Mouse (Mus musculus): ENCODE data around the gene Abcc4.
A peak's percentile ranks its signal among the peaks of the same experiment; 100 is the strongest.

Gene Abcc4

DNA sequence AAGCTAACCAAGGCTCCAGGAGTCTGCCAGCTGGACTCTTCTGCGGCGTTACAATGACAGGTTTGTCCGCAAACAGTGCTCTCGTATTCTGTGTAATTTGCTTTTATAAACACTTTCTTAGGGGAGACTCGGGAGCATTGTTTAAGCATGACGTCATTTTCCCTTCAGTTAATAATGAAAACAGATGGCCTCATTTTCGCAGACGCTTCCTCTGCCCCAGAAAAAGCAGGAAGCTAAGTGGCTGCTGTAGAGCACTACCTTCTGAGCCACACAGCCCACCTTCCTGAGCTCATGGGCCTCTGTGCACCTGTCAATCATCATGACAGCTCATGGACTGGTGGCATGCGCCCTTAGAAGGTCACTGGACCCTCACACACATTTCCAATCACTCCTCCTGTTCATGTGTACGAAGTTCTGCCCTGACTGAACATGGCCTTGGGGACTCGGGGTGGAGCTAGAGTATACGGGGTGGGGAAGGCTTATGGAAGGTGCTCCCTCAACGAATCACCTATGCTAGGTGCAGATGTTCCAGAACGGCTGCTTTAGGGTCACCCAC lies 199.3 kb downstream of the Abcc4 start:
- DNase-seq (ENCODE audit: low spot score) = peak; percentile 48

DNA sequence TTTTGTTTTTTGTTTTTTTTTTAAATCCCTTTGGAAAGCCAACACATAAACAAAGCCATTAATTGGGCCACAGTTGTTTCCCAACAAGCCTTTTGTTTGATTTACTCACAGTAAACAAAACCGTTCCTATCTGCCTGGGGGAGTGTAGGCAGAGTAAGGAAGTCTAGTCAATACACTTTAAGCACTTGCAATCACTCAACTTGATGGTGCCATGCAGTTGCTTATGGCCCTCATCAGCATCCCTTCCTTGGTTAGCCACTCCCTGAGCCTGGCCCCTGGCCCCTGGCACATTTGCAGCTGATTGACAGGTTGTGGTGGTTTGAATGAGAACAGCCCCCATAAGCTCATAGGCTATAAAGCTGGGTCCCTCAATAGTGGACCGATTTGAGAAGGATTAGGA lies 209.3 kb downstream of the Abcc4 start:
- DNase-seq (ENCODE audit: low spot score) = no peak

DNA sequence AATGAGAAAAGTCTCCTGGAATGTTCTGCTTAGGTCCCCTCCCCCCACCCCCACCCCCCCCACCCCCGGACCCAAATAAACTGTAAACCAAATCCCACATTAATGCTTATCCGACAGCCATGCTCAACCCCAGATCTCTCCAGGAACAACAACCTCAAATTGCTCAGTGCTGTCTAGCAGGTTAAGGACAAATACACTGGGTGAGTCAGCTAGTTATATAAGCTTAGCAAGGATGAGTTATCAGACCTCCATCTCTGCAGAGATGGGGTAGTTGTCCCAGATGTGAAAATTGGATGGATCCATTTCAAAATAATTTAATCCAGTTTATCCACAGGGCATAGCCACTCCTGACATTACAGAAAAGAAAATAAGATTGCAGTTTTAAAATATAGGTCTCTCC lies 210.6 kb downstream of the Abcc4 start:
- DNase-seq (ENCODE audit: low spot score) = no peak

DNA sequence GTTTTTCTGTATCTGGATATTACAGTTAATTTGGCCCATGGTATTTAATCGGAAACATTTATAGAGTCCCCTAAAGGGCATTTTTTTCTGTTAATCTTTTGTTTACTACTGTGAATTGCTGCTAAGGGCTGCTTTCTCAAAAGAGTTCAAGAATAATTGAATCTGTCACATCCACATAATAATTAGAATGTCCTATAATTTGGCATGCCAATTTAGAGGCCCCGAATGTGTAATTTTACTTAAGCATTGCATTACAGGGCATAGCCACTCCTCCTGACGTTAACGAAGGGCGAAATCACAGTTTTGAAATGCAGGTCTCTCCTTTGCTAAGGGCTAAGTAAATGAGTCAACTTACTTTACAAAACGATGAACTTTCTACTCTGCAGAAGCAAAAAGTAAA lies 214.3 kb downstream of the Abcc4 start:
- DNase-seq (ENCODE audit: low spot score) = no peak

DNA sequence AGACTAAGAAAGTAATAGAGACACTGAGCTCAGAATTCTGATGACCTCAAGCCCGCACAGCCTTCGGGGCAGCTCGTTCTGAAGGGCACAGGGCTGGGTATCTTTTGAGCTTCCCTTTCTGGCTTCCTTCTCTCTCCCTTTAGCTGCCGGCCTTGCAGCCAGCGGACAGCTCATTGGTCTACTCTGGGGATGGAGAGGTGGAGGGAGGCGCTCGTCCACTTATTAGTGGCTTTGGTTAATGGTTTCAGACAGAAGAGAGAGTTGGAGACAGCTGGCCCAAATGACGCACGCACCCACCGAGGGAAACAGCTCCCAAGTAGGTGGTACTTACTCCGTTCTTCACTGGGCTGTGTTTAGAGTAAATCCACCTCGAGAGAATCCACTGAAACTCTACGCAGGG lies 214.7 kb downstream of the Abcc4 start:
- peak; percentile 51 for DNase-seq (ENCODE audit: low spot score)

DNA sequence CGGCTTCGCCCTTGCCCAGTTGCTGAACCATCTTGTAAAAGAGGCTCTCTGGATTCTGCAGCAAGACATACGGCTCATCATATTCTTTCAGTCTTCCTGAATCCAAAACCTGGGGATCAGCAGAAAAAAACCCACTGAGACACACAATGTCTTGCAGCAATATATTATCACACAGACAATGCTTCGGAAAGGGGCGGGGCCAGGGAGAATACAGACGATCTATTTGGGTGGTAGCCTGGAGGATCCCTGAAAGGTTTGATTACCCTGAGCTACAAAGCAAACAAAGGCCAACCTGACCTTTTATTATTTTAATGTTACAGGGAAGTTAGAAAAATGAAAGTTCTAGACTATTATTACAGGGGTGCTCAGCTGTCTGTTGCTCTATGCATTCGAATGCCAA lies 215.5 kb downstream of the Abcc4 start:
- DNase-seq (ENCODE audit: low spot score) = no peak

DNA sequence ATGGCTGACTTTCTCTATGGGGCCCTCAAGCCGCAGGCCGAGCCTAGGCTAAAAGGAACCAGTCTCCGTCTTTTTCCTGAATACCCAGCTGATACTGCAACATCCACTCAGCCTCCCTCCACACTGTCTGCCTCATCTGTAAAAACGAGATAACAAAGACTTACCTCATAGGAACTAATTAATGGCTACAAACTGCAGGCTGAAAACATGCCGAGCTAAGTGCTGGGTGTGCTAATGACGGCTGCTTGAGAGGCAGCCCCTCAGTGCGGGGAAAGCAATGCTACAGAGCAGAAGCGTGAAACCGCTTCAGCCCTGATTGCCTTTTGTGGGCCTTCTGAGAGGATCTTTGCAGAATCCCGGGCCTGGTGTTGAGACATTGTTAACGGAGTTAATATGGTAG lies 219.7 kb downstream of the Abcc4 start:
- no peak for DNase-seq (ENCODE audit: low spot score)

DNA sequence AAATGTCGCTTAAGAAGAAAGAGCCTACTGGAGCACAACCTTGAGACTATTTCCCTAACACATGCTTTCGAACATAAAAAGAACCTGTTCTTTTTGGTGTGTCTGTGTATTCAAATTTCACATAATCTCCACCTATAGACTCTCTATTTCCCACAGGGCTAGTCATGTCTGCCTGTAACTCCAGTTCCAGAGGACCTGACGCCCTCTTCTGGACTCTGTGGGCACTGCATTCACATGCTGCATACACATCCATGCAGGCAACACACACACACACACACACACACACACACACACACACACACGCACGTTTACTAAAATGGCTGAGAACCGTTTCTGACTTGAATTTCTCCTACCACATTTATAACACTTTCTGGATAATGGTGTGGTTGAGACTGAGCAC lies 220.4 kb downstream of the Abcc4 start:
- DNase-seq (ENCODE audit: low spot score) = no peak

DNA sequence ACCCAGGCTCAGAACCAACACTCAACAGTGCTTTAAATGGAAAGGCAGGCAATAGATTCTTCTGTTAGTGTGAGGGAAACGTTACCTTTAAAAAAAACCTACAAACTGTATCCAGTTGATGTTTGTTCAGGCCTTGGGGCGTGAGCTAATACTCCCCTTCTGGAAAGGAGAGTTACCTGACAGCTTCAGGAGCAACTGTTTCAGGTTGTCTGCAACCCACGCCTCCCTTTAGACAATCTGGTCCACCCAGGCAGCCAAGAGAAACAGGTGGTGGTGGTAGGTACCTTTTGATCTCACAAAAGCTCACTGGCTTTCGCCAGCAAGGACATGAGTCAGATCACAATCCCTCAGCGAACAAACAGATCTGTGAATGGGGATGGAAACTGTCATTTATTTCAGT lies 223.7 kb downstream of the Abcc4 start:
- DNase-seq (ENCODE audit: low spot score) = no peak

DNA sequence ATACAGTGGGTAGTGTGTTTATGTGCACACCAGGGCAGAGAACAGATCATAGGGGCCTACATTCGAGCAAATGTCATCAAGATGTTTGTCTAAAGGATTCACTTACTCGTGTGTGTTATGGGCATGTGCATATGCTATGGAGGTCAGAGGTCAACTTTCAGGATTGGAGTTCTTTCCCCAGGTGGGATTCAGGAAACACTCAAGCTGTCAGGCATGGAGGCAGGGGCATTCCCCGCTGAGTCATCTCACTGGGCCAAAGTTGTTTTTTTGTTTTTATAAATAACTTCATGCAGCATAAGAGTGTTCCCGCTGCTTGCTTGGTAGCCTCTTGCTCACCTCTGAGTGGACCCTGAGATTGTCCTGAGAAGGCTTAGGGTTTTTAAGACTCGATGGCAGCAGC lies 224.2 kb downstream of the Abcc4 start:
- no peak for DNase-seq (ENCODE audit: low spot score)

DNA sequence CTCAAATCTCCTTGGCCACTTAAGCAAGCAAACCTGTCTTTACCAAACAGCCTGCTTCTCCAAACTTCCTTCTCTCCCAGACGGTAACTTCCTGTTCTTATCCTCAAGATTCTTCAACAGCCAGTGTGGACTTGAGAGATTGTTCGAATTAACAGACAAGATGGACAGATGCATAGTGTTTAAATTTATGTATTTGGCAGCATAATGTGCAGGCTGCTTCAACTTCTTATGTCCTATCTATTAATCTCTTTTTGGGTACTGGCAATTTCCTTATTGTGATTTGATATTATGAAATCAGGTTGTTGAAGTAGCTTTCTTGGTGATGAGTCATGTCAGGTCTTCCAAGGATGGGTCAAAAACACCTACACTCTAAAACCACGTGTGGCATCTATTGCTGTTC lies 229.7 kb downstream of the Abcc4 start:
- DNase-seq (ENCODE audit: low spot score) = no peak

DNA sequence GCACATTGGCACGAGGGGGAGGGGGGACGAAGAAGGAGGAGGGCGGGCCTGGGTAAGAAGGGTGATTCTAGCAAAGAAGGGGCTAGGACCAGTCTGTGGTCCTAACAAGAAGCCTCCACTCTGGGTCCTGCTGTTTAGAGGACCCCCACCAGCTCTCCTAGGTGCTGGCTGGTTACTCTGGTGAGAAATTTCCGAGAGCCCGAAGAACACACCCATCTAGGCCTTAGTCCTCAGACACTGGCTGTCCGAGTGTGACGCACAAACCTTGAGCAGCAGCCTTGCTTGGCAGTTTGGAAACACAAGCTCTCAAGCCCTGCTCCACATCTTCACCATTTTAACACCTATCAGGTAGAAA lies 230.9 kb downstream of the Abcc4 start:
- DNase-seq (ENCODE audit: low spot score) = no peak

DNA sequence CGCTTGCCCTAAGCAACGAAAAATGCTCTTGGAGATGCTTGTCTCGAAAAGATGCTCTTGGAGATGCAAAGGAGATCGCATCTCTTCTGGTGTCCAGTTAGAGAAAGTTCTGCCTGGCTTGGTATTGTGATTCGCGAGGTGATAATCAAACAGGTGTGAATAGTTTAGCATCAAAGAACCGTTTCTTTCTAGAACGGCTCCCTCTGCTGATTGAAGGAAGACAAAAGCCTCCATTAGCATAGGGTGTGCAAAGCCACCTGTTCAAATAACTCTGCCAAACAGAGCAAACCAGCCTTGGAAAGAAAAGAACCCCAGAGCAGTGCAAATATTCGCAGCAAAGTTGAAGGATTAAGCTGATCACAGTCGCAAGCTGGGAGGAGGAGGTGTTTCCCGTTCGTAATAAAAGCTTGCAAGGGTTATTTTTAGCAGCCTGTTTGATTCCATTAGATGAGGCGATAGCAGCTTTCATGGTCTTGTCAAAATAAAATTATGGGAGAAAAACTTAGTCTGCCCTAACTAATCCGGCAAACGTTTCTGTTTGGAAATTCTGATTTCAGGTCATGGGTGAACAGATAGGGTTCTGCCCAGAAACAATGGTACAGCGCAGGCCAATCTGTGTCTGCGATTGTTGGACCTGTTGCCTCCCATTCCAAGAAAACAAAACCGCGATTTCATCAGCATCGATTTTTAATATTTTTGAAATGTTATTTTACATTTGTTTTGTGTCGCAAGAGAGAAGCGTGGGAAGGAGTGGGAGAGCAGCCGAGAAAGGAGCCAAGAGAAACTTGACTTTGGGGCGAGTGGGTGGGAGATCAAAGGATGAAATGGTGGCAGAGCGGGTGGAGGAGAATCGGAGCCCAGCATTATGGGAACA lies 231.6 kb downstream of the Abcc4 start:
- no peak for DNase-seq (ENCODE audit: low spot score)

DNA sequence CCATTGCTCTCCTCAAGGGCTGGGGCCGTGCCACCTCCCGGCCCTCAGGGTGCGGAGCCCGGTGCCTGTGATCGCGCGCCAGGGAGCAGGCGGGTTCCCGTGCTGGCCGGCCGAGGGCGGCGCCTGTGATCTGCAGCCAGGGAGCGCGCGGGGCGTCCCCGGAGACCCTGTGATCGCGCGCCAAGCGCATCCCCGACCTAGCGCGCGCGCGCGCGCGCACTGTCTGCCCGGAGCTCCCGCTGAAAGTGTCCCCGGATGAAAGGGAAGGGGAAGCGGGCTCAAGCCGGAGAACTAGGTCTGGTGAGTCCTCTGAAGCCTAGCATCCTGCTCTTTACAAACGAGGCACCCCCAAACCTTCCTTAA lies 232.2 kb downstream of the Abcc4 start:
- DNase-seq (ENCODE audit: low spot score) = peak; percentile 71

DNA sequence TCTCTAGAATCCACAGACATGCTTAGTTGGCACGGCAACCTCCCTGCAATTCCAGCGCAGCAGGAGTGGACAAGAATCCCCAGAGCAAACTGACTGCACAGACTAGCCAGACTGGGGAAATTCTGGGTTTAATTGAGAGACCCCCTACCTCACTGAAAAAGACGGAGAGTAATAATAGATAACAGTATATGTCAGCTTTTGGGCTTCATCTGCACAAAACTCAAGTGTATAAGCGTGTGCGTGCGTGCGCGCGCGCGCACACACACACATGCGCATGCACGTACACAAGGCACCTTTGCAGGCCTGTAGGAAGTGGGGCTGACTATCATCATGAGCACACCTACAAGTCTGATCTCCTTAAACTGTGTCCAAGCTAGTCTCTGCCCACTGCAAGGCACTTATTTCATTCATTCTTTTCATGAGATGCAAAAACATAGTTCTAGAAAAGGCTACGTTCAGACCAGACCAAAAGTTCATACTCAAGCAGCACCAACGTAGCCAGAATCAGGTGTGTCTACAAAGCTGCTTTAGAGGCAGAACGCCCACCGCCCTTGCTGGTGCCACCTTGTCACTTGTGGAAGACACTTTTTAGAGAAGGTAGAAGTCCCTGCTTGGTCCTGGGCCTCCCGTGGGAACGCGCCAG lies 232.7 kb downstream of the Abcc4 start:
- peak; percentile 48 for DNase-seq (ENCODE audit: low spot score)

DNA sequence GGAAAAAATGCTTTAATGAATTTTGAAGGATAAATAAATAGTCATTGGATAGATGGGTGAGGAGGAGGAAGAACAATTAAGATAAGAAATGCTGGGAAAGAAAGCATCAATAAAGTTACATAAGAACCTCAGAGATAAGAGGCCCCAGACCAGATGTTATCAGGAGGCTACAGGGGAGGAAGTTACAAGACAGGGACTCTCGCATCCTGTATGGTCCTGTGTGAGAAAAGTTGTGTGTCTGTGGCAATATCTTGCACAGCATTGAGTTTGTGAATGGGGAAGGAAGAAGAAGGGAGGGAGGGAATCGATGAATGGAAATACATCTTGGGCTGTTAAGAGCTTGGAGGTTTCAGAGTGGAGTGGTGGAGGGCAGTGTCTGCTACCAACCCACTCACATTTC lies 240.7 kb downstream of the Abcc4 start:
- no peak for DNase-seq (ENCODE audit: low spot score)

DNA sequence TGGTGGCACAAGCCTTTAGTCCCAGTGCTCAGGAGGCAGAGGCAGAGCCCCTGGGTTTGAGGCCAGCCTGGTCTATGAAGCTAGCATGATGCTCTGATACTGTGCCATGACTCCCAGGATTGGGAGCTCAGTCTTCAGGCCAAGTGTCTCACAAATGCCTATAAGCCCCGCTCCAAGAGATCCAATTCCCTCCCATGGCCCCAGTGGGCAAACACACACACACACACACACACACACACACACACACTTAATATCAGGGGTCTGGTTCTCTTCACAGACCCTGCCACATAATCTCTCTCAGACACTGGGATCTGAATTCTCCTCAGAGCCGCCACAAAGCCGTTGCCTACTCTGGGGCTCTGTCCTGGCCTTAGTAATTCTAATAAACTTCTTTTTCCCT lies 241.6 kb downstream of the Abcc4 start:
- no peak for DNase-seq (ENCODE audit: low spot score)

DNA sequence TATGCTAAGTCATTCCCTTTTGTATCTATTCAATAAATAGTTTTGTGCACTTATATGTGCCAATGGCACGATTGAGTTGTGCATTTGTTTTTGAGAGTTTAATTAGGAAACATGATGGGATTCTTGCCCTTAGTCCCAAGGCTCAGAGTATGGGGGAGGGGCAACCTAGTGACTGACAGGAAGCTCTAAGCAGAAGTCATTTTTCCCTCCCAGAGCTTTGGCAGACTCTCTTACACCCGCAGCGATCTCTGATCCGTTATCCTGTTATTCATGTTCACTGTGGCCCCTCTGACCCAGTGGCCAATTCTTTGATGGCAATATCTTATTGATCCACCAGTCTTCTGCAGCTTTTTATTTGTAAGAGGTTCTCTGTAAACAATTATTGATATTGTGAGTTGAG lies 253.4 kb downstream of the Abcc4 start:
- no peak for DNase-seq (ENCODE audit: low spot score)

DNA sequence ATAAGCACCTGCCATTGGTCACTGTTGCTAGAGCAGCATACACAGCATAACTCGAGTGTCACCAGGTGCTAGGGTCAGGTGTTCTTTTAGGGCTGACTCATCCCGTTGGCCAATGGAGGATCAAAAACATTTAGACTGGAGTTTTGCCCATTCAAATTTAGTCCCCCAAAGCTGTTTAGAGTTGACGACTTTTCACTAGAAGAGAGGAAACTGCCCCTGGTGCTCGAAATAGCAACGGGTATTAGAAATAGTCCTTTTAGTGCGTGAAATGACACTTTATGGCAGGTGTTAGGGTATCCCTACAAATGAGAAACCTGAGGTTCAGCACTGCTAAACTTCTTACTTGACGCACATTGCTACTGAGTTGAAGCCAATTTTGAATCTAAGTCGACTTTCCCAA lies 265.9 kb downstream of the Abcc4 start:
- no peak for DNase-seq (ENCODE audit: low spot score)

DNA sequence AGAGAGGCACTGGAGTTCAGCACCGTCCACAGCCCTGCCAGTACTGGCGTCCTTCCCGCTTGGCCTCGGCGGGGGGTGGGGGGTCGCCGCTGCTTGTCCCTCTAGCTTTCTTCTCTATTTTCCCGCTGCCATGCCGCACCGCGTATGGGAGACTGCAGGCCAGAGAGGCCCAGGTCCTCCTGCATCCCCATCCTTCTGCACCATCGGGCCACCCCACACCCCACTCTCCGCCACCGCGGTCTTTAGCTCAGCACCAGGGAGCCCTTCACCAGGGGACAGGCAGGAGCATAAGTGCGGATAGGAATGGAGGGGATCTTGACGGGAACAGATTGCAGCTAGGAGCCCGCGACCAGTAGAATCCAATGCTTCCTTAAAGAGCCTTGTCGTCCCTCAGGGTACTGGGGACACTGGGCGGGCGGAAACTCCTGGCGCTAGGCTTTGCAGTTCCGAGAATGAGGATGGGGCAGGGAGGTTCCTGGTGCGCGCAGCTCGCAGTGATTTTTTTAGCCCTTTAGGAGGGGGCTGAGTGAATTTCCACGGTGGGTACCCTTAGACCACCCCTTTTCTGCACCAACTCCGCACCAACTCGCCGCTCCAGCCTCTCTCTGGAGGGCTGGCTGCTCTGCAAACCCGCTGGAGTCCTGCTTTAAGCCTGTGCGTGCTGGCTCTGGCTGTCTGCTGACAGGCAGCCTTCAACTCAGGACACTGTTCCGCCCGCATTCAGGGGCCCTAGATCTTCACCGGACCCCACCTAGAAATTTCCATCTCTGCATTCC lies 268.7 kb downstream of the Abcc4 start:
- peak; percentile 65 for DNase-seq (ENCODE audit: low spot score)

DNA sequence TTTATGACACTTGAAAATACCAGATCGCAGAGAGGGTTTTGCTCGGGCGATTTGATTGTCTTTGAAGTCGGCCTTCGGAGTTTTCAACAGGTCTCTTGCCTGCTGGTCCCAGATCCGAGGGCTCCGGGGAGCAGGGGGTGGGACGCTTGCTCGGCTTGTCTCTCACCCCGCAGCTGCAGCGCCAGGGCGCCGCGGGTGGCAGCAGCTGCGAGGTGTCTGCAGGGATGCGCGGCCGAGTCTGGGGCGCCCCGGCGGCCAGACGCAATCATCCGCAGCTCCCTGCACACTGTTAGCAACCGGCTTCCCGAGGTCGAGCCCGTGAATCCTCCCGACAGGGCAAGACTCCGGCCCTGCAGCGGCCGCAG lies 269.2 kb downstream of the Abcc4 start:
- DNase-seq (ENCODE audit: low spot score) = peak; percentile 75

DNA sequence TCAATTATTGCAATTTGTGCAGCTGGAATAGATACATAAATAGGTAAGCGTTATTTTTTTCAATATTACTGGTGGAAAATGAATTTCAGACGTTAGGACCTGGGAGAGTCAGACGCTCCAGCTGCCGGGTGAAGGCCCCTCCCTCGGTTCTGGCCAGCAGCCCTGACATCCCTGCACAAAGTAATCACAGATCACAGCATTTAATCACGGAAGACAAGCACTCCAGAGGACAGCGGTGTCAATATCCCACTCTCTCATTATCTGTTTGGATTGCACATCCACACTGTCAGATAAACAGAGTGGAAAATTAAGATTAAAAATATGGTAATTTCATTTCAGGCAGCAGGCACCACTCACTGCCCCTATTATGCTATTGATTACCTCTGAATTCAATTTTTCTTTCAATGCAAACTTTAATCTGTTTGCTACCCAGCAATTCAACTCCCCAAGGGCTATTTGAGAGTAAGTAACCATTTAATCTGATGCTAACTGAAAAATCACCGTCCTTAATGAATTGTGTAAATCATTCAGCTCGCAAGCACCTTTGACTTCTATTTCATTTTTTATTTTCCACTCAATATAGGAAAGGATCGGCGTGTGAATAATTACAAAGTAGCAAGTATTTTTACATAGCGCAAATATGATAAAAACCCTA lies 270.2 kb downstream of the Abcc4 start:
- DNase-seq (ENCODE audit: low spot score) = peak; percentile 30

Data from embryo, embryonic 10 days (tissue).